Mouse (Mus musculus) embryonic facial prominence, embryonic 12.5 days (tissue): Measurements from ENCODE around the gene Pxdn. TPM values are rescaled to one million over a fixed set of nuclear protein-coding genes. Genes with fewer than 3 reads are reported as not detected.

ENCODE experiments used
- ATAC-seq: fragments of 200-750 bp; cut with Nextera tagmentation; 2 replicates; pipeline ENCODE4 v1.8.0; 2017; ENCODE audit not compliant: insufficient number of reproducible peaks, insufficient read depth, low FRiP score, low TSS enrichment
- H3K27ac ChIP-seq: fragments of 300-500 bp; sonication (generic); 2 replicates; pipeline ENCODE4 v1.5.1; 2016; ENCODE audit warnings: mild to moderate bottlenecking
- H3K27me3 ChIP-seq: fragments of 300-500 bp; sonication (generic); 2 replicates; pipeline ENCODE4 v1.6.1; 2016; ENCODE audit warnings: mild to moderate bottlenecking, moderate library complexity
- H3K36me3 ChIP-seq: fragments of 300-500 bp; sonication (generic); 2 replicates; pipeline ENCODE4 v1.6.1; 2016; ENCODE audit warnings: mild to moderate bottlenecking
- H3K4me1 ChIP-seq: fragments of 300-500 bp; sonication (generic); 2 replicates; pipeline ENCODE4 v1.6.1; 2016
- H3K4me2 ChIP-seq: fragments of 300-500 bp; sonication (generic); replicated peaks from 2 replicates; pipeline ENCODE4 v1.6.1; 2016; ENCODE audit warnings: mild to moderate bottlenecking, moderate library complexity
- H3K4me3 ChIP-seq: fragments of 300-500 bp; sonication (generic); 2 replicates; pipeline ENCODE4 v1.5.1; 2016; ENCODE audit warnings: mild to moderate bottlenecking
- H3K9ac ChIP-seq: fragments of 300-500 bp; sonication (generic); 2 replicates; pipeline ENCODE4 v1.6.1; 2016; ENCODE audit warnings: mild to moderate bottlenecking, moderate library complexity
- H3K9me3 ChIP-seq: fragments of 300-500 bp; sonication (generic); 2 replicates; pipeline ENCODE4 v1.6.1; 2016; ENCODE audit warnings: mild to moderate bottlenecking, moderate library complexity
- WGBS: fragments of 180-500 bp; shearing (Covaris S2); methylation state at CpG from one replicate; pipeline ENCODE4 v1.1.7; 2016; 5-methylcytosine and 5-hydroxymethylcytosine counted together
- polyA plus RNA-seq: library from polyadenylated mRNA; unstranded; fragments of >200 nt; fragmentation: Nextera tagmentation; extraction: Ambion mirVana; gene quantifications from 2 replicates; pipeline ENCODE4 v1.2.1, GENCODE M21; 2016

Gene Pxdn
- polyA plus RNA-seq, 1 experiment from 2014 or later, result 130 TPM

GRCm38 (mm10) chr12:30058044-30058443 lies 120.6 kb downstream of the Pxdn start:
- no peak overlapping the region for H3K27ac ChIP-seq
- H3K9ac ChIP-seq, result no peak overlapping the region
- no peak overlapping the region for H3K4me2 ChIP-seq
- WGBS, result 50% methylated on average over 6 of the region's 6 CpGs
- H3K36me3 ChIP-seq, result no peaks in the 10 kb centered on the region
- H3K4me3 ChIP-seq, result no peak overlapping the region
- no peak for ATAC-seq
- no peaks in the 10 kb centered on the region for H3K9me3 ChIP-seq
- H3K27me3 ChIP-seq, result no peaks in the 10 kb centered on the region
- H3K4me1 ChIP-seq, result no peaks in the 10 kb centered on the region

- ATAC-seq, result no peak
These were observed 124.2 kb downstream of the Pxdn start for GRCm38 (mm10) chr12:30061503-30062117.

GRCm38 (mm10) chr12:30062118-30062505 lies 124.7 kb downstream of the Pxdn start:
- H3K9ac ChIP-seq, result no peak overlapping the region
- H3K9me3 ChIP-seq, result no peaks in the 10 kb centered on the region
- H3K4me2 ChIP-seq, result no peak overlapping the region
- no peak overlapping the region for H3K27ac ChIP-seq
- ATAC-seq, result no peak
- no peaks in the 10 kb centered on the region for H3K36me3 ChIP-seq
- no peaks in the 10 kb centered on the region for H3K4me1 ChIP-seq
- no peak overlapping the region for H3K4me3 ChIP-seq
- no peaks in the 10 kb centered on the region for H3K27me3 ChIP-seq
- 21% methylated on average over 6 of the region's 6 CpGs for WGBS

More at GRCm38 (mm10) chr12:30061503-30062117, 124.2 kb downstream of the Pxdn start:
- 16% methylated on average over 1 of the region's 1 CpGs for WGBS
- Histone ChIP-seq H3K4me3 (no peak overlapping the region), H3K27ac (no peak overlapping the region), H3K27me3 (no peaks in the 10 kb centered on the region), H3K36me3 (no peaks in the 10 kb centered on the region), H3K4me2 (no peak overlapping the region), H3K9ac (no peak overlapping the region), H3K9me3 (no peaks in the 10 kb centered on the region), H3K4me1 (no peaks in the 10 kb centered on the region)

Other genes starting within 250 kb of the Pxdn start
- gene Tpo, start 195.0 kb downstream of the Pxdn start, polyA plus RNA-seq, result 0.08 TPM in 1 of 2 replicates, not detected in the other